15 mouse cellular contexts compared by ENCODE assay signal in genomic region chr17:30262943-30263342, GRCm38 (mm10).
DNase-seq lines count a peak whose midpoint lies in the region; ATAC-seq and TF ChIP-seq lines count a peak whose summit lies in the region.
"Had no signal": no experiment of that assay in that cellular context is flagged by ENCODE, and none has a peak within 500 bp of the region (broad histone marks: within the 10 kb centered on the region; RNA-seq: fewer than 3 reads in every experiment).

No protein-coding gene starts in this region.

- H3K27ac ChIP-seq in forebrain, embryonic 13.5 days, result peak overlapping the region; percentile 8; the same call in 1 of the 2 replicates
- H3K27ac ChIP-seq in forebrain, postnatal 0 days (ENCODE audit: low read depth, low read length), result no peak overlapping the region
- H3K27ac ChIP-seq in midbrain, embryonic 10.5 days (replicated peaks), result peak overlapping the region; percentile 55; the same call in 1 of the 2 replicates
- H3K27ac ChIP-seq in midbrain, embryonic 16.5 days (ENCODE audit: low read length), result no peak overlapping the region
- H3K27ac ChIP-seq in hindbrain, embryonic 13.5 days, result peak overlapping the region; percentile 69
- H3K27ac ChIP-seq in limb, embryonic 12.5 days, result peak overlapping the region; percentile 83
- H3K27ac ChIP-seq: heart, embryonic 15.5 days; limb, embryonic 13.5 days; liver, embryonic 15.5 days had no signal

- ATAC-seq in forebrain, embryonic 13.5 days, result no peak
- ATAC-seq in forebrain, postnatal 0 days, result no peak
- no peak for ATAC-seq in midbrain, embryonic 16.5 days
- ATAC-seq in hindbrain, embryonic 13.5 days (ENCODE audit: low FRiP score), result no peak
- no peak for ATAC-seq in limb, embryonic 12.5 days (ENCODE audit: insufficient number of reproducible peaks, insufficient read depth, low FRiP score, low TSS enrichment, low read depth)
- ATAC-seq in cerebellum, adult (ENCODE audit: insufficient number of reproducible peaks, low FRiP score, low TSS enrichment), result no peak

- H3K4me2 ChIP-seq in forebrain, embryonic 13.5 days, result no peak overlapping the region
- H3K4me2 ChIP-seq in forebrain, postnatal 0 days (ENCODE audit: low read depth), result no peak overlapping the region
- no peak overlapping the region for H3K4me2 ChIP-seq in midbrain, embryonic 16.5 days (ENCODE audit: low read length)
- no peak overlapping the region for H3K4me2 ChIP-seq in hindbrain, embryonic 13.5 days
- H3K4me2 ChIP-seq in limb, embryonic 12.5 days, result no peak overlapping the region
- H3K4me2 ChIP-seq: heart, embryonic 15.5 days; limb, embryonic 13.5 days; liver, embryonic 15.5 days had no signal

- no peaks in the 10 kb centered on the region for H3K9me3 ChIP-seq in forebrain, embryonic 13.5 days (replicated peaks)
- no peaks in the 10 kb centered on the region for H3K9me3 ChIP-seq in forebrain, postnatal 0 days (ENCODE audit: low read length)
- no peaks in the 10 kb centered on the region for H3K9me3 ChIP-seq in midbrain, embryonic 10.5 days (replicated peaks)
- H3K9me3 ChIP-seq in midbrain, embryonic 16.5 days (replicated peaks; ENCODE audit: control insufficient read depth, low read length, poor library complexity, severe bottlenecking), result no peaks in the 10 kb centered on the region
- H3K9me3 ChIP-seq in hindbrain, embryonic 13.5 days, result no peaks in the 10 kb centered on the region
- H3K9me3 ChIP-seq in limb, embryonic 12.5 days, result no peaks in the 10 kb centered on the region
- H3K9me3 ChIP-seq: heart, embryonic 15.5 days; limb, embryonic 13.5 days; liver, embryonic 15.5 days had no signal

- no peak overlapping the region for H3K9ac ChIP-seq in forebrain, embryonic 13.5 days
- H3K9ac ChIP-seq in forebrain, postnatal 0 days, result no peak overlapping the region
- no peak overlapping the region for H3K9ac ChIP-seq in midbrain, embryonic 16.5 days (ENCODE audit: low read depth, low read length)
- no peak overlapping the region; the same call in 1 of the 2 replicates for H3K9ac ChIP-seq in hindbrain, embryonic 13.5 days
- H3K9ac ChIP-seq in limb, embryonic 12.5 days (replicated peaks), result no peak overlapping the region
- H3K9ac ChIP-seq: heart, embryonic 15.5 days; limb, embryonic 13.5 days; liver, embryonic 15.5 days had no signal

- peaks cover 38% of the 10 kb centered on the region for H3K4me1 ChIP-seq in forebrain, embryonic 13.5 days
- no peaks in the 10 kb centered on the region for H3K4me1 ChIP-seq in forebrain, postnatal 0 days (ENCODE audit: insufficient read depth)
- peaks cover 49% of the 10 kb centered on the region for H3K4me1 ChIP-seq in midbrain, embryonic 10.5 days
- H3K4me1 ChIP-seq in midbrain, embryonic 16.5 days (ENCODE audit: control insufficient read depth, insufficient read depth, low read length), result peaks cover 10% of the 10 kb centered on the region
- peaks cover 58% of the 10 kb centered on the region for H3K4me1 ChIP-seq in hindbrain, embryonic 13.5 days (replicated peaks)
- peaks cover 59% of the 10 kb centered on the region for H3K4me1 ChIP-seq in limb, embryonic 12.5 days (replicated peaks)

- H3K4me3 ChIP-seq in forebrain, embryonic 13.5 days, result no peak overlapping the region
- H3K4me3 ChIP-seq in forebrain, postnatal 0 days (ENCODE audit: low read depth, low read length), result no peak overlapping the region
- no peak overlapping the region for H3K4me3 ChIP-seq in midbrain, embryonic 10.5 days
- H3K4me3 ChIP-seq in midbrain, embryonic 16.5 days (ENCODE audit: low read depth, low read length), result no peak overlapping the region
- no peak overlapping the region for H3K4me3 ChIP-seq in hindbrain, embryonic 13.5 days
- no peak overlapping the region for H3K4me3 ChIP-seq in limb, embryonic 12.5 days (replicated peaks)
- H3K4me3 ChIP-seq: heart, embryonic 15.5 days; limb, embryonic 13.5 days; liver, embryonic 15.5 days had no signal

- no peaks in the 10 kb centered on the region for H3K27me3 ChIP-seq in forebrain, embryonic 13.5 days
- no peaks in the 10 kb centered on the region for H3K27me3 ChIP-seq in forebrain, postnatal 0 days (ENCODE audit: insufficient read depth, low read length)
- no peaks in the 10 kb centered on the region for H3K27me3 ChIP-seq in midbrain, embryonic 10.5 days (ENCODE audit: low read depth, poor library complexity, severe bottlenecking)
- H3K27me3 ChIP-seq in midbrain, embryonic 16.5 days (ENCODE audit: control insufficient read depth, insufficient read depth, low read depth, low read length), result no peaks in the 10 kb centered on the region
- H3K27me3 ChIP-seq in hindbrain, embryonic 13.5 days, result no peaks in the 10 kb centered on the region
- no peaks in the 10 kb centered on the region for H3K27me3 ChIP-seq in limb, embryonic 12.5 days
- H3K27me3 ChIP-seq: heart, embryonic 15.5 days; limb, embryonic 13.5 days; liver, embryonic 15.5 days had no signal

- TF ChIP-seq CTCF in forebrain, postnatal 0 days (IDR thresholded peaks at IDR 0.05; ENCODE audit: low read depth), result no peak

- 57% methylated on average over 6 of the region's 6 CpGs for WGBS in forebrain, embryonic 13.5 days
- 28% methylated on average over 6 of the region's 6 CpGs for WGBS in forebrain, postnatal 0 days
- WGBS in midbrain, embryonic 10.5 days, result 93% methylated on average over 6 of the region's 6 CpGs
- 75% methylated on average over 6 of the region's 6 CpGs for WGBS in midbrain, embryonic 16.5 days
- WGBS in hindbrain, embryonic 13.5 days, result 60% methylated on average over 6 of the region's 6 CpGs
- 43% methylated on average over 6 of the region's 6 CpGs for WGBS in limb, embryonic 12.5 days

- no peak for DNase-seq in forebrain, postnatal 0 days
- no peak for DNase-seq in midbrain, embryonic 10.5 days (ENCODE audit: low spot score)
- DNase-seq in ovary, postnatal 10 days (ENCODE audit: low spot score), result no peak
- DNase-seq: adrenal gland, postnatal 25 days; cerebellum, postnatal 36 days; heart, adult 18-20 months; right cerebral cortex, adult 18-20 months had no signal

- peaks cover 3% of the 10 kb centered on the region; the same call in 1 of the 2 replicates for H3K36me3 ChIP-seq in forebrain, embryonic 13.5 days (ENCODE audit: poor library complexity, severe bottlenecking)
- no peaks in the 10 kb centered on the region for H3K36me3 ChIP-seq in forebrain, postnatal 0 days (ENCODE audit: insufficient read depth)
- H3K36me3 ChIP-seq in midbrain, embryonic 10.5 days, result peaks cover 7% of the 10 kb centered on the region; the same call in 1 of the 2 replicates
- H3K36me3 ChIP-seq in midbrain, embryonic 16.5 days (ENCODE audit: control insufficient read depth, insufficient read depth, low read length), result peaks cover 3% of the 10 kb centered on the region; the same call in 1 of the 2 replicates
- H3K36me3 ChIP-seq in hindbrain, embryonic 13.5 days, result no peaks in the 10 kb centered on the region
- no peaks in the 10 kb centered on the region for H3K36me3 ChIP-seq in limb, embryonic 12.5 days
- H3K36me3 ChIP-seq: heart, embryonic 15.5 days; limb, embryonic 13.5 days; liver, embryonic 15.5 days had no signal

Comparison
In these comparisons a context has a peak if more than half of its experiments do, and no peak if none do; other contexts are left out.
1. H3K27ac ChIP-seq: peak in forebrain, embryonic 13.5 days (single experiment), midbrain, embryonic 10.5 days (single experiment), hindbrain, embryonic 13.5 days (single experiment) and limb, embryonic 12.5 days (single experiment); none in forebrain, postnatal 0 days (single experiment) and midbrain, embryonic 16.5 days (single experiment).